Mouse (Mus musculus) cerebellum, postnatal 10 days (tissue): ENCODE results near the gene Klk13.
"Not testable (repeated sequence)": the region's sequence is repeated elsewhere in the genome, so short reads cannot be mapped to it uniquely, and the experiment has no call there.

Source experiments
- DNase-seq, 2 experiments: peaks; one replicate each; pipeline ENCODE4 v3.0.0; 2021; ENCODE audit warnings: mixed read lengths in 2 of 2

Gene Klk13

GRCm38 (mm10) chr7:43712267-43712666 is at the start of gene Klk13:
Gene Klk13 (plus strand): TSS chr7:43712567.
- DNase-seq, result no peak

GRCm38 (mm10) chr7:43662804-43663203 is 49.6 kb upstream of the Klk13 start:
- no peak for DNase-seq

- DNase-seq, result not testable (repeated sequence)
Observed at GRCm38 (mm10) chr7:43667221-43667620, 45.1 kb upstream of the Klk13 start.

DNA sequence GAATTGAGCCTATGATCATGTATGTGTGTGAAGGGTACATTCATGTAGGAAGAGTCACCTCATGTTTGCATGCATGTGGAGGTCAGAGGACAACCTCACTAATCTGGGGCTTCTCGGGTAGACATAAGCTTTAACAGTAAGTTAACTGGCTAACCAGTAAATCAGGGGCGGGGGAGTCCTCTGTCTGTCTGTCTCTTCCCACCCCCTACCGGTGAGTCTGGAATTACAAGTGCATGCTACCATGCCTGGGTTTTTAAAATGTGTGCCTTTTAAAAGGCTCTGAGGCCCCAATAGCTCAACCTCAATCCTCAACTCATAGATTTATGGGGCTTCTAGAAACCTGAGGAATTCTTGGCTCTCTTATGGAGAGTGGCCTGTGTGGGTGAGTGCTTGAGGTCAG is 43.8 kb upstream of the Klk13 start:
- peak; percentile 22 to 30 for DNase-seq

GRCm38 (mm10) chr7:43671064-43671808 is 41.1 kb upstream of the Klk13 start:
- peak in 1 of 2 experiments; percentile 18 for DNase-seq

DNA sequence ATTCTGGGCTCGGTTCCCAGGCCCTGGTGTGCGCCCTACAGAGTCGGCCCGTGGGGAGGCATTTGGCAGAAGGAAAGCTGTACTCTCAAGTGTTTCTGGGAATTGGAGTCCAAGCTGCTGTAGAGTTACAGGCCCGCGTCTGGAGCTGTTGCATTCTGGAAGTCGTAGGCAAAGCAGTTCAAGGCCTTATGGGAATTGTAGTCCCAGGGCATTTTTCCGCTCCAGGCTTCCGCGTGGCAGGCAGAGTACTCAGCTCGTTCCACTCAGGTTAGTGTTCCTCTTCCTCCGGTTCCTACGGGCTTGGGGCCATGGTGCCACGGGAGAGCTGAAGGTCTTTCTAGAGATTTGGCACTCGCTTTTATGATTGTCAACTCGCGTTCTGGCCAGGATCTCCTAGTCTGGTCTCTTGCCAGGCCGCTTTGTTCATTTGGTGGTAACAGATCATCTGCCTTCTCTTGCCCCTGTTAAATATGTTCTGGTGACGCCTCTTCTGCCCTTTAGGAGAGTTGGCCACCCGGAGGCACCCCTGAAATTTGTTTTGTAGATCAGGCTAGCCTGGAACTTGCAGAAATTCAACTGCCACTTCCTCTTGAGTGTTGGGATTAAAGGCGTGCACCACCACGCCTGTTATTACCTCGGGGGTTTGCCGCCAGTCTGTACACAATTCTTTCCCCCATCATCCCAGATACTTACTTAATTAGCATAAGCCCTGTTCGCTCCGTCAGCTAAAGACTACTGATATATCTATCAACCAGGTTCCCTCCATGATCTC is 40.4 kb upstream of the Klk13 start, which contains the start of gene Ctu1:
Gene Ctu1, plus strand, starts transcription at position 208 of the 772 bp plus-strand sequence.
- peak; percentile 90 to 91 for DNase-seq

DNA sequence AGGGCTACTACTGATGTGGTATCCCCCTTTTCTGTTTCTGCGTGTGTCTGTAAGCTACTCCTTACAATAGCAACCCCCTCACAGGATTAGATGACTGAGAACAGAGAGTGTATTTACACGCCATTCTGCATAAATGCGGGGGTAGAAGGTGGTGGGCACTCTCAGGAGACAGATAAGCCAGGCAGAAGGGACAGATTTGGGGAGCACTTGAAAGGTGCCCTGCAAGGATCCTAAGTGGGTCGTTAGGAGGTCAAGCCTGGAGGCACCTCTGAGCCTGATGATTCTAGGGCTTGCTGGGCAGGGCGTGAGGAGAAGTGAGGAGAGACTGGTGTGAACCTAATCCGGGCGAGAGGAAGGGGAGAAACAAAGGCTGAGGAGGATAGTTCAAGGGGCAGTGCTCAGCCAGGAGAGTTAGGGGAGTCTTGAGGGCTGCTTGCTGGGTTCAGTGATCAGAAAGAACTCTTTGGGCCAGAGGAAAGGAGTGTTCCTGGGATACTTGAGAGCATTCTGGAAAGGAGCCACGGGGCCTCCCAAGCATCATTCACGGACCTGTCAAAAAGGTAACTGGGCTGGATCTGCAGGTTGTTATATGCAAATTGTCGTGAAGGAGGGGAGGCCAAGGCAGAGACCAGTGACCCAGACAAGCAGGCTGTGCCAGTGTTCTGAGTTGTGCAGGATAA is 39.6 kb upstream of the Klk13 start:
- peak in 1 of 2 experiments; percentile 11 for DNase-seq

DNA sequence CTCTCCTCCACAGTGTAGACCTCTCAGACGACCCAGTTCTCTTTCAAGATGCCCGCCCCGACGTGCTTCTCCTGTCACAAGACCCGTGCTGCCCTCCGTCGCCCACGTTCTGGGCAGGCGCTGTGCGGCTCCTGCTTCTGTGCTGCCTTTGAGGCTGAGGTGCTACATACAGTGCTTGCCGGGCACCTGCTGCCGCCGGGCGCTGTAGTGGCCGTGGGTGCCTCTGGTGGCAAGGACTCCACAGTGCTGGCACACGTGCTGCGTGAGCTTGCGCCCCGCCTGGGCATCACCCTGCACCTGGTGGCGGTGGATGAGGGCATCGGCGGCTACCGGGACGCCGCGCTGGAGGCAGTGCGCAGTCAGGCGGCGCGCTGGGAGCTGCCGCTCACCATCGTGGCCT is 37.3 kb upstream of the Klk13 start:
- DNase-seq, result no peak

DNA sequence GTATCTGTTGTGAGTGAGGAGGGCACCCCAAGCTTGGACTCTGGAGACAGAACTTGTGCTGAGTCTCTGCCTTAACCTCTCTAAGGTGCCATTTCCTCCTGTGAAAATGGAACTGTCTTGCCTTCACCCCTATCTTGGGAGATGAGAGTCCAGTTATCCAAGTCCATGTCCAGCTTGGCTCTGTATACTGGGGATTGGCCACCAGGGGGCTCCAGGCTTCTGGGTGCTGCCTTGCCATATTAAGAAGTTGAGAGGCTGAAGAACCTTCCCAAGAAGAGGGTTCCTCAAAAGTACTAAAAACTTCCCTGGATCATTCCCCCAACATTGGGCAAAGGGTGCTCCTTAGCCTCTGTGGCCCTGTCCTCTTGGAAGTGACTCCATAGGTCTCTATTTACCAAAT is 33.9 kb upstream of the Klk13 start:
- peak; percentile 55 for DNase-seq

GRCm38 (mm10) chr7:43680960-43681359 is 31.4 kb upstream of the Klk13 start:
- DNase-seq, result peak; percentile 77 to 81

- not testable (repeated sequence) for DNase-seq
Observed at GRCm38 (mm10) chr7:43682511-43682910, 29.9 kb upstream of the Klk13 start.

- DNase-seq, result no peak
Observed at GRCm38 (mm10) chr7:43685088-43685487, 27.3 kb upstream of the Klk13 start.

DNA sequence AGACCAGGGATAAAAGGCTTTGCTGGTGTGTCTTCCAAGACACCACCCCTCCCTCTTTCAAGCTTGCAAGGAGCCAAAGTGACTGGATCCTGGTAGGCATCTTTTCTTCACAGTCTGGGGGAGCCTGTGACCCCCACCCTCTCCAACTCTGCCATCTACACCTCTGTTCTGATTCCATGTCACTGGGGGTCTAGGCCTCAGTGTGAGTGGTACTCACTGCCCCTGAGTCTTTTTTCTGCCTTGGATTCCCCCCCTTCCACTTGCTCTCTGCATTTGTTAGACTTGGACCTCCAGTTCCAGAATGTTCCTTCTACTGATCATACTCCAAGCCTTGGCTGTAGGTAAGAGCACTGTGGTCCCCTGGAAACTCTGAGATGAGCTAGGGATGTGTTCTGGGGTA is 22.2 kb upstream of the Klk13 start, which contains the start of gene Klk14:
Gene Klk14, plus strand, starts transcription at position 301 of the 400 bp plus-strand sequence.
- no peak for DNase-seq

DNA sequence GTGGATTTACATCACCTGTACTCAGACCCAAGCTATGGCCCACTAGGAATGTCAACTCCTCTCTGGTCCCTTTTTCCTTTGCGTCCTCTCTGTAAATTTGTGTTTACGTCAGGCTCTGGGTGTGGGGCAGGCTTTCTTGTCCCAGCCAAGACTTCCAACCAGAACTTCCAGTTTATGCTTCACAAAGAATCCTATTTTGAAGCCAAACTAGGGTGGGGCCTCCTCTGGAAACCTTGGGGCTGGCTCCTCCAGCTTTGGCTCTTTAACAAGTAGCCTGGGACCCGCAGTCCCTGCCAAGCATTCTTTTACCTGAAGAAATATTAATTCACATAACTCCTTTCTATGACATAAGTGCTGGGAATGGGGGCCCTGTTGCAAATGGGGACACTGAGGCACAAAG is 2.3 kb upstream of the Klk13 start:
- no peak for DNase-seq

DNA sequence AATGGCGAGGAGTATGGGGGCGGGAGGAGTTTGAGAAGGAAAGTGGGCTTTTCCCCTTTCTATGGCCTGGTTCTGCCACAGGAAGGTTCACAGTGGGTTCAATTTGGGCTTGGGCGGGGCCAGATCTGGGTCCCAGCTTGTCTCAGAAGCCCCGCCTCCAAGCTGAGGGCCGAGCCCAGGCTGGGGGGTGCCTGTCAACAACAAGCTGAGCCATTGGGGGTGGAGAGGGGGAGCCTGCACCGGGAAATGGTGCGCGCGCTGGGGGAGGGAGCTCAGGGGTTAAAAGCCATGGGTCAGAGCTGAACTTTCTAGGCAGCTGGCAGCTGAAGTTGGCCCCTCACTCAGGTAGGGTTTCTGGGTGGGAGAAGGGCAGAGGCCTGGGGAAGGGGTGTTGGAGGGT is 550 bp downstream of the Klk13 start:
- no peak for DNase-seq

DNA sequence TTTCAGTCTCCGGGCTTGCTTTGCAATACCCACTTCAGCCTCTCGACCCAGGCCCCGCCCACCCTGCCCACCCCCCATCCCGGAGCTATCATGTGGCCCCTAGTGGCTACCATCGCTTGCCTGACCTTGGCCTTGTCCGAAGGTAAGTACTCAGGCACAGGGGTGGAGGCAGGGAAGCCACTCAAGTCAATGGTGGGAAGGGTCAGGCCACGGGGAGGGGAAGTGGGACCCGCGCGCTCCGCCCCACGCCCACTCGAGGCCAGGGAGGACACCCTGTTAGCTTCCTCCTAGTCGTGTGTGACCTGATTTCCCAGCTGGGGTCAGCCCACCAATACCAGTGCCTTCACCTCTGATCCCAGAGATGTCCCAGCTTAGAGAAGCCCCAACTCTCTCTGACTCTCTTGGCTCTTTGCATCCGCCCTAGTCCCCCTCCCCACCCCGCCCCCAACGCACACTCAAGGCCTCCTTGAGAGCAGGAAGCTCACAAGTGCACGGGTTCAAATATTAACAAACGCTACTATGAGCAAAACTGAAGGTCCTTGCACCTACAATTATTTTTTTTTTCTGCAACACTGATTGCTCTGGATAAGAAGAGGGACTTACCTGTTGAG is 1.5 kb downstream of the Klk13 start:
- no peak for DNase-seq

- DNase-seq, result peak in 1 of 2 experiments; percentile 7
Observed at GRCm38 (mm10) chr7:43747788-43748187, 35.4 kb downstream of the Klk13 start.

DNA sequence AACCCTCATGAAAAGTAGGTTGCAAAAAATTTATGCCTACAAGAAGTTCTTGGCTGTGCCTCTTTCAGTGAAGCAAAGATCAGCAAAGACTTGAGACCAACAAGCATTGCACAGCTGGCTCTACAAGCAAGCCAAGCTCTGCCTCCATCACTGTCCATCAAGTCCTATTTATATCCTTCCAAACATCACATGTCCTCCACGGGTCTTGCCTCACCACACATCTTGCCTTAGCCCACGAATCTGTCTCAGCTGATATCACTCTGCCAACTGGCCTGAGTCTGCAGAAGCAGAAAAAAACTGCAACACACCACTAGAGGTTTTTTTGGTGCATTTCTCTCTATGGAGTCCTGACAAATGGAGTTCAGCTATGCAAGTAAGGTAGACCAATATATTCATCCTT is 40.4 kb downstream of the Klk13 start:
- DNase-seq, result no peak

DNA sequence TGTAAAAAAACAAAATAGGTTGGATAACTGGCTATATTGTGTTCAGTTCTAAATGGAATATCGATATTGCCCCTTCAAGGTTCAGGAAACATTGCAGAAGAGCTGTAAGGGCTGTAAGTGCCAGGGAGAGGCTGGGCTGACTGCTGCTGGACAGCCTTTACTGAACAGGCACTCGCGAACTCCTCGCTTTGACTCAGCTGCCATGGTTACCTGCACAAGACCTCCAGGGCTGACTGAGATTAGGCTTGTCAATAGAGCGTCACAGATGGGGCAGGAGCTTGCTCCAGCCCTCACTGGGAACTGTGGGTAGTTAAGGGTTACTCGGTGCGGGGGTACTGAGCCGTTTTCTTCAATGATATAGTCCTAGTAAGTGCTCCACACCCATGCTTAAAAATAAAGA is 54.1 kb downstream of the Klk13 start:
- no peak for DNase-seq

DNA sequence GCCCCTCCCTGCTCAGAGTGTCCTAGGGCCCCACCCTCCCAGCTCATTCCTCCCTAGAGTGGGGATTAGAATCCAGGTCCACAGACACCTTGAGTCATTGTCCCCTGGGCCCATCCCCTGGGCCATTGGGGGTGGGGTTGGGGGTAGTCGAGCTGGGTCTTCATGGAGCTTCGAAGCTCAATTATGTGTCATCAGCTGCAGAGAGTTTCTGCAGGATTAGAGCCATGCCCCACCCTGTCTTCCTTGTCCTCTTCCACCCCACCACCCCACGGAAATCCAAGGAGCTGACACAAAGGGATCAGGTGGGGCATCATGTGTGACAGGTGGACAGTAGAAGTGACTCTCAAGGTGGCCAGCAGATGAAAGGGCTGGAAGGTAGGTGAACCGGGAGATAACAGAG is 56.2 kb downstream of the Klk13 start, which contains the start of gene Klk12:
Gene Klk12, plus strand, starts transcription at position 301 of the 400 bp plus-strand sequence.
- DNase-seq, result no peak

DNA sequence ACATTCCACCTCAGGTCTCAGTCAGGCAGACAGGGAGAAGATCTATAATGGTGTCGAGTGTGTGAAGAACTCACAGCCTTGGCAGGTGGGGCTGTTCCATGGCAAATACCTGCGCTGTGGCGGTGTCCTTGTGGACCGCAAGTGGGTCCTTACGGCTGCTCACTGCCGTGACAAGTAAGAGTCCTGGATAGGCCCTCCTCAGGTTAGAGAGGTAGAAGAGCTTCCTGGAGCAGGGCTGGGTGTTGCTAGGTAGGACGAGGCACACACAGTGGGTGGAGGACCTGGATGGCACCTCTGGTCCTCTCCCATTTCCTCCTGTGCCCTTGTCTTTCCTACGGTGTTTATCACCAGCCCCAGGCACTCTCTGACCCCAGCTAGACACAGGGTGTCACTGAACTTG is 57.3 kb downstream of the Klk13 start:
- DNase-seq, result no peak

- no peak for DNase-seq
Observed at GRCm38 (mm10) chr7:43770701-43771100, 58.3 kb downstream of the Klk13 start.

DNA sequence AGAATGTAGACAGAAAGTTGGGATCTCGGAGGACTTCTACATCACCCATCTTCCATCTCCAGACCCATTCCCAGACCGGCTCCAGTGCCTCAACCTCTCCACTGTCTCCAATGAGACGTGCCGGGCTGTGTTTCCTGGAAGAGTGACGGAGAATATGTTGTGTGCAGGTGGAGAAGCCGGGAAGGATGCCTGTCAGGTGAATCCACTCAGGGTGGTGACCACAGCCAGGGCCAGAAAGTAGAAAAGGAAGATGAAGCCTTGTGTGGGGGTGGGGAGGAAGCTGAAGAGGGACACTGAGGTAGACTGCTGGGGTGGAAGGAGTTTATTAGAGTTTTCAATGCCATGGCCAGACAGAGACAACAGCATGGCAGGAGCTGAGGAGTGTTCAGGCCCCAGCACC is 59.5 kb downstream of the Klk13 start:
- DNase-seq, result no peak
